Mouse (Mus musculus) G1E (cell line): ENCODE data around the gene Ube4b. TPM values are rescaled to one million over a fixed set of nuclear protein-coding genes. Genes with fewer than 3 reads are reported as not detected.

Experiments used
- ATAC-seq: 2 replicates; pipeline ENCODE4 v1.8.0; 2016; ENCODE audit warnings: mild to moderate bottlenecking; ENCODE audit not compliant: insufficient number of reproducible peaks, poor library complexity, low FRiP score, severe bottlenecking; ENCODE audit errors: extremely low read depth
- DNase-seq: peaks from one replicate; pipeline ENCODE4 v3.0.0; 2012; ENCODE audit warnings: low spot score
- H3K27me3 ChIP-seq: 2 replicates; pipeline ENCODE4 v1.6.1; 2012; ENCODE audit warnings: mild to moderate bottlenecking, low read length, inconsistent platforms; ENCODE audit not compliant: insufficient read depth
- H3K36me3 ChIP-seq: replicated peaks from 2 replicates; pipeline ENCODE3; 2012; ENCODE audit warnings: mild to moderate bottlenecking, inconsistent platforms
- H3K4me1 ChIP-seq: 2 replicates; pipeline ENCODE4 v1.6.1; 2012; ENCODE audit warnings: low read depth, low read length, inconsistent platforms, mixed read lengths; ENCODE audit not compliant: insufficient read depth
- H3K4me3 ChIP-seq: 2 replicates; pipeline ENCODE4 v1.5.1; 2012; ENCODE audit warnings: low read depth, mild to moderate bottlenecking, inconsistent platforms, low read length, moderate library complexity, mixed read lengths
- H3K9me3 ChIP-seq: replicated peaks from 2 replicates; pipeline ENCODE4 v1.6.1; 2012; ENCODE audit warnings: inconsistent platforms
- CTCF ChIP-seq: IDR thresholded peaks from 2 replicates; pipeline ENCODE4 v1.5.1; 2012; ENCODE audit warnings: low read depth, low read length, inconsistent platforms, mixed read lengths
- GATA1 ChIP-seq: IDR thresholded peaks from 2 replicates; pipeline ENCODE4 v1.6.1; 2012; ENCODE audit warnings: borderline replicate concordance, low read length, inconsistent platforms, mixed read lengths
- GATA2 ChIP-seq: IDR thresholded peaks from 2 replicates; pipeline ENCODE4 v1.6.1; 2012; ENCODE audit warnings: low read depth, low read length, inconsistent platforms, borderline replicate concordance
- POLR2AphosphoS5 ChIP-seq: IDR thresholded peaks from 2 replicates; pipeline ENCODE4 v1.6.1; 2012; ENCODE audit warnings: low read depth, low read length, inconsistent platforms; ENCODE audit not compliant: insufficient replicate concordance
- TAL1 ChIP-seq: conservative IDR thresholded peaks from 2 replicates; pipeline ENCODE4 v1.6.1; 2012; ENCODE audit warnings: low read depth, low read length, inconsistent platforms, mixed read lengths
- polyA plus RNA-seq: library from polyadenylated mRNA; stranded (reverse); fragments of >175 nt; gene quantifications from 2 replicates; pipeline ENCODE4 v1.2.3, GENCODE M21; 2012
- total RNA-seq, 2 experiments: library from RNA; stranded (forward) in 1 of 2; stranded (reverse) in 1 of 2; fragments of 200-1000 nt in 1 of 2; fragments of >200 nt in 1 of 2; fragmentation: Nextera tagmentation in 1 of 2; gene quantifications; 2 replicates each; pipeline ENCODE4 v1.2.3; 2014 to 2017

Ube4b gene
- total and polyA plus RNA-seq, 3 experiments = 51.9 to 346 (median 118) TPM

DNA sequence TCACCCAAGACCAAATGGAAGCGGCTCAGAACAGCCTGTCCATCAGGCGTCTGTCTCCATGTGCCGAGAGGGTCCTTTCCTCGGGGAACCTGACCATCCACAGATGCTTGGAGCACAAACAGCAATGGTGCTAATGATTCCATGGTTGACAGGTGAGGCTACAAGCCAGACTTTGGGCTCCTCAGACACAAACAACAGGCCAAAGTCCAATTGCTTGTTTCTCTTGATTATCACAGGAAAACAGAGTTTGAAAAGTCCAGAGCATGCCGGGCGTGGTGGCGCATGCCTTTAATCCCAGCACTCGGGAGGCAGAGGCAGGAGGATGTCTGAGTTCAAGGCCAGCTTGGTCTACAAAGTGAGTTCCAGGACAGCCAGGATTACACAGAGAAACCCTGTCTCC, 71.9 kb downstream of the Ube4b start:
- Histone ChIP-seq H3K27me3 (no peaks in the 10 kb centered on the region), H3K4me3 (no peak overlapping the region), H3K36me3 (peaks cover 100% of the 10 kb centered on the region), H3K4me1 (no peaks in the 10 kb centered on the region), H3K9me3 (no peaks in the 10 kb centered on the region)
- ATAC-seq = no peak
- no peak for DNase-seq
- TF ChIP-seq GATA1 (no peak), GATA2 (no peak), POLR2AphosphoS5 (no peak), CTCF (no peak), TAL1 (no peak)

- ATAC-seq = no peak
- H3K36me3 ChIP-seq = peaks cover 100% of the 10 kb centered on the region
- no peaks in the 10 kb centered on the region for H3K9me3 ChIP-seq
- no peaks in the 10 kb centered on the region for H3K4me1 ChIP-seq
- TF ChIP-seq GATA1 = no peak
- TF ChIP-seq POLR2AphosphoS5 = no peak
- no peak for TF ChIP-seq GATA2
- TF ChIP-seq TAL1 = no peak
- DNase-seq = no peak
- no peaks in the 10 kb centered on the region for H3K27me3 ChIP-seq
- no peak overlapping the region for H3K4me3 ChIP-seq
These were observed 74.9 kb downstream of the Ube4b start for GRCm38 (mm10) chr4:149351596-149352150.

DNA sequence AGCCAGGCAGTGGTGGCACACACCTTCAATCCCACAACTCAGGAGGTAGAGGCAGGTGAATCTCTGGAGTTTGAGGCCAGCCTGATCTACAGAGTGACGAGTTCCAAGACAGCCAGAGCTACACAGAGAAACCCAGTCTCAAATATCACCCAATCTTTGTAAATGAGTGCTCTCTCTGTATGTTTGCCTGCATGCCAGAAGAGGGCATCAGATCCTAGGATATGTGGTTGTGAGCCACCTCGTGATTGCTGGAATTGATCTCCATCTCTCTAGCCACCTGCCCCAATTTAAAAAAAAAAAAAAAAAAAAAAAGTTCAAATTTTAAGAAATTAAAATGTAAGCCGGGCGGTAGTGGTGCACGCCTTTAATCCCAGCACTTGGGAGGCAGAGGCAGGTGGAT, 77.6 kb downstream of the Ube4b start:
- H3K4me3 ChIP-seq = no peak overlapping the region
- no peaks in the 10 kb centered on the region for H3K27me3 ChIP-seq
- H3K9me3 ChIP-seq = no peaks in the 10 kb centered on the region
- ATAC-seq (no peak), DNase-seq (no peak)
- peaks cover 100% of the 10 kb centered on the region for H3K36me3 ChIP-seq
- no peak for TF ChIP-seq POLR2AphosphoS5
- peaks cover 12% of the 10 kb centered on the region for H3K4me1 ChIP-seq

DNA sequence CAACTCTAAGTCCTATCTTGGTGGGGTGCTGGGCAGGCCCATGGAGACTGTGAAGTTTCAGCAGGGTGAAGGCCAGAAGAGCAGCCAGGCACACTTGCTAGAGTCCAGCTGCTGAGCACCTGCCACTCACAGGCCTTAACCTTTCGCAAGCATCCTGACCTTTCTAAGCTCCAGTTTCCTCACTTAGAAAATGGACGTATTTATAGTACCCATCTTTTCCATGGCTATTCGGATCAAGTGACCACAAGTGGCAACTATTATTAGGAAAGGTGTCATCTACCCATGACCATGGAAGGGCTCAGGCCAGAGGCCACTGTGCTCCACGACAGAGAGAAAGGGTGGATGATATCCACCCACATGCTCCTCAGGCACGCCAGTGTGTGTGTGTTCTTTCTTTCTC, 80.7 kb downstream of the Ube4b start:
- Histone ChIP-seq H3K4me1 (peaks cover 41% of the 10 kb centered on the region), H3K9me3 (no peaks in the 10 kb centered on the region), H3K4me3 (no peak overlapping the region), H3K36me3 (peaks cover 100% of the 10 kb centered on the region), H3K27me3 (no peaks in the 10 kb centered on the region)
- DNase-seq = no peak
- TF ChIP-seq GATA1 = no peak
- TF ChIP-seq TAL1 = no peak
- TF ChIP-seq GATA2 = no peak
- TF ChIP-seq POLR2AphosphoS5 = no peak
- no peak for TF ChIP-seq CTCF
- ATAC-seq = no peak

DNA sequence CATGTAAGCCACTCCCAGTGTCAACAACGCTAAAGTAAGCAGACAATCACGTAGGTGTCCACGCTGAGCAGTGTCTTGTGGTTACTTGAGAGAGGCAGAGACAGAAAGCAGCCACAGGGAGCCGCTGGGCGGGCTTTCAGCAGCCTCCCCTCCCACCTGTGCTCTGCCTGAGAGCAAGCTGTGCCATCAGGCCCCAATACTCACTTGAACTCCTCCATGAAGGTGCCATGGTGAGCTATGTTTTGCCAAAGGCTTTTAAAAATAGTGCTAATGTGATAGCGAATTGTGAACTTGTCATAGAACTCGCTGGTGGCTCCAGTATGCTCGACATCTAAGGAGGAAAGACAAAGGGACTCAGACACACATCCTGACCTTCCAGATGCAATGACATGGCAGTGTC, 82.2 kb downstream of the Ube4b start:
- Histone ChIP-seq H3K4me3 (no peak overlapping the region), H3K36me3 (peaks cover 96% of the 10 kb centered on the region), H3K27me3 (no peaks in the 10 kb centered on the region), H3K4me1 (peaks cover 56% of the 10 kb centered on the region), H3K9me3 (no peaks in the 10 kb centered on the region)
- no peak for ATAC-seq
- no peak for DNase-seq
- TF ChIP-seq POLR2AphosphoS5 = no peak
- no peak for TF ChIP-seq GATA2
- TF ChIP-seq TAL1 = no peak
- TF ChIP-seq GATA1 = no peak
- TF ChIP-seq CTCF = no peak

DNA sequence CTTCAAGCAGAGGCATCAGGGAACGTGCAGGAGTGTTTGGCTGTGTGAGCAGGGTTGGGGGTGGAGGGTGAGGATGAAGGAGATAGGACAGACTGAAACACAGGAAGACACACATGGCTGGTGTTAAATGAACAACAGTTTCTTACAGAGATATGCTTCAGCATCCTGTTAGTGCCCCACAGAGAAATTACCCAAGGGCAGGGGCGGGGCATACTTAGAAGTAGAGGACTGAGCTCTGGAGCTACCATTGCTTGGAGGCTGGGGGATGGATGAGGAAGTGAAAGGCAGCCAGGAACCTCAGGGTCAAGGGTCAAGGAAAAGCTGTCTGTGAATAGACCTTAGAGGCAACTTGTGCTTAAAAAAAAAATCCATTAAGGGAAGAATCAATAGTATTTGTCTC, 85.9 kb downstream of the Ube4b start:
- DNase-seq (peak; percentile 61), ATAC-seq (peak; percentile 59)
- TF ChIP-seq TAL1 (no peak), POLR2AphosphoS5 (no peak), GATA2 (no peak), CTCF (no peak), GATA1 (no peak)
- peaks cover 81% of the 10 kb centered on the region for H3K4me1 ChIP-seq
- peak overlapping the region; percentile 53; the same call in 1 of the 2 replicates for H3K4me3 ChIP-seq
- H3K9me3 ChIP-seq = no peaks in the 10 kb centered on the region
- no peaks in the 10 kb centered on the region for H3K27me3 ChIP-seq
- peaks cover 86% of the 10 kb centered on the region for H3K36me3 ChIP-seq
